Mouse (Mus musculus) kidney, adult 2 months (tissue): ENCODE results near the gene Maz.

Experiments used
- CTCF ChIP-seq: fragments of 200-500 bp; conservative IDR thresholded peaks from 2 replicates; pipeline ENCODE4 v1.5.1; 2011; ENCODE audit warnings: low read depth, mild to moderate bottlenecking, control low read depth, low read length, moderate library complexity, mixed read lengths; ENCODE audit not compliant: insufficient read depth, insufficient read length
- POLR2A ChIP-seq: fragments of 200-500 bp; IDR thresholded peaks from one replicate; pipeline ENCODE4 v1.6.1; 2011; ENCODE audit warnings: low read depth, low read length, control low read depth

GRCm38 (mm10) chr7:126975950-126976866 is 50.6 kb downstream of the Maz start, which contains the start of gene Cdiptos:
- TF ChIP-seq CTCF (peak; percentile 94), POLR2A (no peak)
